Mouse (Mus musculus): ENCODE data around the gene Fanci.

The Fanci gene

GRCm38 (mm10) chr7:79465461-79466044, 73.8 kb downstream of the Fanci start:
- DNase-seq = no peak

DNA sequence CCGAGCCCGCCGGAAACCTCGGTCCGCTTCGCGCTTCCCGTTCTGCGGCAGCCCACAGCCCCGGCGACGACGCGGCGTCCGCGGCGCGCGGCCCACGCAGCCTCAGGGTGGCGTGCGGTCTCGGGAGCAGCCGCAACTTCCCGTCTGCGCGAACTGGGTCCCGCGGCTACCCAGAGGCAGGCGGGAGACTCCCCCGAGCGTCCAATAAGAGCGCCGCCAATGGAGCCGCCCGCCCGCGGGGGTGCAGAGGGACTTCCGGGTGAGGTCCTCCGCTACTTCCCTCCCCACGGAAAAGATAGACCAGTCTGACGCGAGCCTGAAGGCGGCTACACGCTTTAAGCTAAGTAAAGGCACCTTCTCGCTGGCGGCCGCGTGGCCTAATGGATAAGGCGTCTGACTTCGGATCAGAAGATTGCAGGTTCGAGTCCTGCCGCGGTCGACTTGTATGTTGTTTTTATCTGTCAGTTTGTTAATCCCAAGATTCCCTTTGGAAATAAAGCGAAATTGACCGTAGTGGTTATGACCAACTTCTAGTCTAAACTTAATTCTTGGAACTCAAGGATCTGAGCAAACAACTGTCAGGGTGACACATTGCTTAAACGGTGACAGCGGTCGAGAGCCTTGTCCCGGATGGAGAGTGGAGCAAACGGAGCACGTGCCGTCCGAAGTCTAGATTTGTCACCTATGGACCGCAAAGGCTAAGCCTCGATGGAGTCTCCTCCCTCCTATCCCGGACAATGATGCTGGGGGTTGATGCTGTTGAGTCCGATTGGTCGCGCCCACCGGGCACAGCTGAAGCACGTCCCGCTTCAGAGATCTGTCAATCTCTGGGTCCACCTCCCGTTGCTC, 74.5 kb downstream of the Fanci start, which contains the start of gene Polg:
Gene Polg, minus strand, starts transcription at position 310 of the 849 bp plus-strand sequence.
- peak; percentile 98 for DNase-seq

- no peak for DNase-seq
These were observed 76.2 kb downstream of the Fanci start for GRCm38 (mm10) chr7:79467951-79468350.

GRCm38 (mm10) chr7:79468994-79469393, 77.3 kb downstream of the Fanci start:
- DNase-seq = no peak

DNA sequence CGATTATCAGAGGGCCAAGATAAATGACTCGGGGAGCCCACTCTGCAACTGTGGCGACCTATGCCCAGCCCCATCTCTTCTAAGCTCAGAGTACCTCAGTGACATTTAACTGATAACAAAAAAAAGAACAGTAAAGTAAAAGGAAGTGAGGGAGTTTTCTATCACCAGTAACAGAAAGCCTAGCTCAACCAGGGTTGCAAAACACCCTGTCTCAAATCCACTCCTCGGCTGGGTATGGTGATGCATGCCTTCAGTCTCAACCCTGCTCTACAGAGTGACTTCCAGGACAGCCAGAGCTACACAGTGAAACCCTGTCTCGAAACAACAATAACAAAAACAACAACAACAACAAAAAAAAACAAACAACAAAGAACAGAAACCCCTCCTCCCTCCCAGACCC, 78.0 kb downstream of the Fanci start:
- DNase-seq = no peak

DNA sequence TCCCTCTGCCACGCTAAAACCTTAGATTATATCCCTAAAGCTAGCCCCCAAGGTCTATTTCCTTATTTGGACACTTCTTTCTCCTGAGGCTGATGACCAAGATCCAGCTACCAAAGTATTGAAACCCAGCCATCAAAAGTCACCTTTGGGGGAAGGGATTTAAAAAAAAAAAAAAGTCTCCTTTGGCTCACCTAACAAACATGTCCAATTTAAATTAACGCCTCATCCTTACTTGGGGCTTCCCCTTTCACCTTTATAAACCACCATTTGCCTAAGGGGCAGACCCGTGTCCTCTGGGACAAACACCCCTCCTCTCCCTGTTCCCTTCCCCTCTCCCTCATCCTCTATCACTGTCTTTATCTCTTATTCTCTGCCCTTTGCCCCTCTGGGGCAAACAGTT, 79.0 kb downstream of the Fanci start:
- DNase-seq = no peak

GRCm38 (mm10) chr7:79471436-79471835, 79.7 kb downstream of the Fanci start:
- DNase-seq = no peak

- no peak for DNase-seq
These were observed 81.1 kb downstream of the Fanci start for GRCm38 (mm10) chr7:79472792-79473191.

GRCm38 (mm10) chr7:79473496-79474194, 81.9 kb downstream of the Fanci start:
- no peak for DNase-seq

DNA sequence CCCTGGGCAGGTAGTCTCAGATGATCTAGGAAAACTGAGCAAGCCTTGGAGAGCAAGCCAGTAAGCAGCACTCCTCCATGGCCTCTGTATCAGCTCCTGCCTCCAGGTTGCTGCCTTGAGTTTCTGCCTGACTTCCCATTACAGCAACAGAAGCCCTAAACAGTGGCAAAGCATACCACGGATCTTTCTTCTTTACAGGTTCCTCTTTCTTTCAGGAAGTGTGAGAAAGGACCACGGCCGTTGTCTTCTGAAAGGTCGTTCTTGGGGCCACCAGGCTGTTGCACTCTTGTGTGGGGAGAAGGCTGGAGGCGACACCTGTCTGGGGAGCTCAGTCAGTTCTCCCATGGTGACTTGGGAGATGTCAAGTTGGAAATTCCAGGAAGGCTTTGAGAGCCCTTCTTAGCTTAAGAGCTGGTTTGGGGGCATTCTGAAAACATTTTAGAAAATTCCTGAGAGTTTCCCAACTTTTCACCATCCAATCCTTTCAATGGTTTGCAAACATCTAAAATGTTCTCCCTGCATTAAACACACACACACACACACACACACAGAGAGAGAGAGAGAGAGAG, 83.2 kb downstream of the Fanci start:
- DNase-seq = no peak

DNA sequence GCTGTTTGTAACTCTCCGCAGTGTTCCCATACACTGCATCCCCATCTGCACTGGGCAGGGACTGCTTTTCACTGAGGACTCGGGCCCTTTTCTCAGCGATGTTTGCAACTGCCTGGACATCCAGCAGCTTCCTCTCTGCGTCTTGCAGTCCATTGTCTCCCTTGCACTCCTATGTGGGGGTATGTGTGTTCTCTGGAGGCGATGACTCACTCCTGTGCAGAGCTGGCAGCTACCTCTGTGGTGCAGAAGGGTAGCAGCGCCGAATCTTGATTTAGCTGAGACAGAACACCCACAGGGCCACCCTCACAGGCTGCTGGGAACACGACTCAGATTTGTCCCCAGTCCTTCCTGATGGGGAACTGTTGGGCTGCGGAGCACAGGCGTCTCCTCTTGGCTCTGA, 94.8 kb downstream of the Fanci start:
- no peak for DNase-seq

GRCm38 (mm10) chr7:79493915-79494314, 102.2 kb downstream of the Fanci start:
- DNase-seq = peak; percentile 72

DNA sequence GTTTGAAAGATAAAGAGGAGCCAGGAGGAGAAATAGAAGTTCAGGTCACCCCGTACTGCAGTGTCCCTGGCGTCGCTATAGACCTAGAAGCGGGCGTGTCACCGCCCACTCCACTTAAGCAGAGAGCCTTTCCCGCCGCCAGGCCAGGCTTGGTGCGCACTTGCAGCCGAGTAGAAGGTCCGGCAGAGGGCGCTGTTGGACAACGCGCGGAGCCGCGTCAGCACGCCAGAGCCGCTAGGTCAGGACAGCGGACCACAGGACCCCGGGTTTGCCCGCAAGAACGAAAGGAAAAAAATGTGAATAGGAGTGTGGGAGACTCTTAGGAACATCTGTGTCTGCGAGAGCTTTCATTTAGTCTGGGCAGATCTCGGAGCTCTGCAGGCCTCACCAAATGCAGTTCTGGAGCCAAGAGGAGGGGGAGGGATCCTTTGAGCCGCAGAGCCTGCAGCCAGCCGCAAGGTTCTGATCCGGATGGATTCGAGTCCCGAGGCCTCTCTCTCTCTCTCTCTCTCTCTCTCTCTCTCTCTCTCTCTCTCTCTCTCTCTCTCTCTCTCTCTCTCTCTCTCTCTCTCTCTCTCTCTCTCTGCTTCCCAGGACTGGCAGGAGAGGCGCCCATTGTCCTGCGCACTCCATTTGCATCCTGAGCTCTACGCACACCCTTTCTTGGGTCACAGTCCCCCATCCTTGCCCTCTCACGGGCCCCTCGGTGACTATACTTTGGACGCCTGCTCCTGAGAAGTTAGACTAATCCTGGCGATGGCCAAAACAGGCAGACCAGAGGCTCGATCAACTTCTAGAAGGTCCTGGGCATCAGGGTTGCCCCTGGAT, 104.5 kb downstream of the Fanci start:
- peak; percentile 93 for DNase-seq

- no peak for DNase-seq
These were observed 105.1 kb downstream of the Fanci start for GRCm38 (mm10) chr7:79496816-79497328.

DNA sequence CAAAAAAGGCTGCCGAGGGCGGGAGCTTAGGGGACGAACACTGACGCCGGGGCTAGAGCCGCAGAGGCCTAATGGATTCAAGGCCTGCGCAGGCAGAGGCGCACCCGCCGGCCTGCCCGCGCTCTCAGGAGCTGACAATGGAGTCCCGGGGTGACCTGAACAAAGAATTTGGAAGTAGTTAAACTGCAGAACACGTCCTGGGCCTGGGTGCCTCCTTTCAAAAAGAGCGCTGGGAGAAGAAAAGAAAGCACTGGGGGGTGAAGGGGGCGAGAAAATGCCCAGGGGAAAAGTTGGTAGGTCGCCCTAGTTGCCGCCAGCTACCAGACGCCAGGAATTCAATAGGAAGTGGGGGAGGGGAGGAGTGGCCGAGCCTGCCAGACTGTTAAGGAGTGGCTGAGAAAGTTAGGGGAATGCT, 106.0 kb downstream of the Fanci start:
- no peak for DNase-seq

- DNase-seq = no peak
These were observed 106.6 kb downstream of the Fanci start for GRCm38 (mm10) chr7:79498356-79498755.

DNA sequence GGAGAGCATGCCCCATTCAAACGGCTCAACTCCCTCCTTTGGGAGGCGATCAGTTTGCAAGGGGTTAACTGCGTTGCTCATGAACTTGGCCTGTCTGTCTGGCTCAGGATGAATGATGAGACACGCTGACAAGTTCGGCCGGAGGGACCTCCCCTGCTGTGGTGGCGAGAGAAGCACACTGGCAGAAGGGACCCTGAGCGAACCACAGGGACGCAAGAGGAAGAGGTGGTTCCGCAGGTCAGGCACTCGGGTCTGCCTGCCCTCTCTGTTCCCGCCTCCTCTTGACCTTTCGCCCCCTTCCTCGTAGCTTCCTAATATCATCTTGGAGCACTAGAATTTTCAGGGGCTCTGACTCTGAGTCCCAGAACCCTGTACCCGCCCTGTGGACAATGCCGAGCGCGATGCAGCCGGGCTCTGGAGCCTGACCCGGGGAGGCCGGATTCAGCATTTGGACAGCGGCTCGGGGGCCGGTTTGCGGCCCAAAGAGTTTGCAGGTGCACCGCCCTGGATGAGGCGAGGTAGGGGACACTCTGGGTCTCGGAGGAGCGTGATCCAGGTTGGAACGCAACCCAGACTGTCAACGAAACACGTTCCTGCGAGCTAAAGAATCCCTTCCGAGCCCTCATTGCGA, 107.4 kb downstream of the Fanci start:
- DNase-seq = peak; percentile 80
